Mouse (Mus musculus) lung, postnatal 25 days (tissue): ENCODE measurements at regions not wholly inside any gene's neighbourhood (a gene's known extent, or its start where the extent isn't known, plus 50 kb on each side); places are given as distances from the start of the nearest gene placed in this dataset.

Experiments
- DNase-seq: peaks from one replicate; pipeline ENCODE4 v3.0.0; 2022; ENCODE audit warnings: low spot score

DNA sequence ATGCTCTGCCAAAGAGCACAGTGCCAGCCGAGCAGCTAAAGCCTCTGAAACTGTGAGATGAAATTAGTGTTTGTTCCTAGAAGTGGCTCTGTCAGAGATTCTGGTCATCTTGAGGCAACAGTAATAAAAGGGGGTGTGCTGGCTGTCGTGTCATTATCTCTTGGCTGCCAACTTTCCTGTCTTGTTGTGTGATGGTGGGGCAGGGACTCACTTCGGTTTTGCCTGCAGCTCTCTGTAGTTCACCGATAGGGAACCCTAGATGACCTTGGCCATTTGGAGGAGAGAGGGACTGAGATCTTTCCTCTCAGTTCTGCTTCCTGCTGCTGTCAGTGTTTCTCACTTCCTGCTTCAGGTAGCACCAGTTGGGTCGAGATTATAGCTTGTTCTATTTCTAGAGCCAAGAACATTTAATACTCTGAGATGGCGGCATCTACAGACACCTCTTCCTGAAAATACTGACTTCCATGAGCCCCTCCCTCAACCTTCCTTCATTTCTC is 159.8 kb upstream of the Kbtbd8 start:
- no peak for DNase-seq

DNA sequence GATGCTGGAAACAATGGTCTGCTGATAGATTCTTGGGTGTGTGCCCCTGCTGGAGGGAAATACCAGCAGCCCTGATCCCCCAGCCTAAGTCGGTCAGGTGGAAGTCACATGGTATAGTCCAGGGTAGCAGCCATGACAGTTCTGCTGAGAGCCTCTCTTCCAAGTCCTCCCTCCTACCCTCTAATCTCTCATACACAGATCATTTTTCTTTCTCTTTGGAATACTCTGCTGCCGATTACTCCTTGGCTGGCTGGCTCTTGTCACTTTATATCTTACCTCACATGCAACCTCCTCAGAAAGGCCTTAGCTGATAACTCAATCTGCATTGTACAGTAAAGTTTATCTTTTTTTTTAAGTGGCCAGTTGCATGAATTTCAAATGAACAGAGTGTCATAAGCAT is 162.5 kb upstream of the Kbtbd8 start:
- no peak for DNase-seq

GRCm38 (mm10) chr6:94953658-94954057 is 163.4 kb upstream of the Kbtbd8 start:
- DNase-seq, result no peak

- DNase-seq, result no peak
Observed at GRCm38 (mm10) chr6:94951971-94952768, 164.9 kb upstream of the Kbtbd8 start.

DNA sequence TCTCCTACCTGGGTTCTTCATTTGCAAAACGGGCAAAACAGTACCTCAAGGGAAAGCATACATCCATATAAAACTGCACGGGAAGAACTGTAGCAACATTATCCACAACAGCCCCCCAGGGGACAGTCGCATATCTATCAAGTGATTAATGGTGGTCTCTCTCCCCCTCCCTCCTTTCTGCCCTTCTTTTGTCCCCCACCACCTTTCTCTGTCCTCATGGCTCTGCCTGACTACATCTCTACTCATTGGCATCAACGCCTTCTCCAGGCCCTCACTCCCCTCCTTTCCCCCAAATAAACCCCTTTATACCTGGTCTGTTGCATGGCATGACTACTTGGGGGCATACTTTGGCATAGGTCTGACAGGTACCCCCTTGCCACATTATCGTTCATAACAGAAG is 166.1 kb upstream of the Kbtbd8 start:
- no peak for DNase-seq

DNA sequence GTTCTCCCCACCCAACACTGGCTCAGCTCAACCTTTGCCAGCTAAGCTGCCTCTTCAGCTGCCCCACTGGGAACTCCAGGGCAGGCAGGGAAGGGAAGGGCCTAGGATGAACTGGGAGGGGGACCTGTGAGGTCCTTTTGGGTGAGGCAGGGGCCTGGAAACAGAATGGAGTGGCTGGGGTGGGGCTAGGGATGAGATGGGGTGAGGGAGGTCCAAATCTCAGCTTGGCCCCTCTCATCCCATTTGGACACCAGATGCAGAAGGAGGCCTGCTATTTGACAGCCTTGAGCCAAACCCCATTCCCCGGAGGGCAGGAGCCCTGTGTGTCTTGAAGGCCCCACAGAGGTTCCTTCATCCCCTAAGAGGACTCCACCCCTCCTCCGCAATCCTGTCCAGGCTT is 166.7 kb upstream of the Kbtbd8 start:
- DNase-seq, result no peak

- DNase-seq, result no peak
Observed at GRCm38 (mm10) chr6:94946352-94946900, 170.6 kb upstream of the Kbtbd8 start.

GRCm38 (mm10) chr6:94945715-94946114 is 171.3 kb upstream of the Kbtbd8 start:
- DNase-seq, result no peak

DNA sequence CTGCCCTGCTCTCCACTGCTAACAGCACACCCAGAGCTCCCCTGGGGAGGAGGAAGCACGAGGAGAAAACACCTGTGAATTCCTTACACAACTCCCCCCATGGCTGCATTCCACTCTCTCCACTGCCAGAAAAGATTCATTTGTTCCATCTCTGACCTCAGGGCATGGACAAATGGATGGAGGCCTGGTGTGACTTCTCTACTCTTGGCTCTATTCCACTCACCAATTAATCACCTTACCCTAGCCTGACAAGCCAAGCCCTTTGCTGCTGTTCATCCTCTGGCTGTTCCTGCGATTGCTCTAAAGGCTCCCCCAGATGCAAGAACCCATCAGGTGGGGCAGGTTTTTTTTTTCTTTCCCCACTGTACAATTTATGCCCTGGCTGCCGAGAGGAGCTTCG is 172.8 kb upstream of the Kbtbd8 start:
- no peak for DNase-seq

GRCm38 (mm10) chr6:94938949-94939348 is 178.1 kb upstream of the Kbtbd8 start:
- no peak for DNase-seq

DNA sequence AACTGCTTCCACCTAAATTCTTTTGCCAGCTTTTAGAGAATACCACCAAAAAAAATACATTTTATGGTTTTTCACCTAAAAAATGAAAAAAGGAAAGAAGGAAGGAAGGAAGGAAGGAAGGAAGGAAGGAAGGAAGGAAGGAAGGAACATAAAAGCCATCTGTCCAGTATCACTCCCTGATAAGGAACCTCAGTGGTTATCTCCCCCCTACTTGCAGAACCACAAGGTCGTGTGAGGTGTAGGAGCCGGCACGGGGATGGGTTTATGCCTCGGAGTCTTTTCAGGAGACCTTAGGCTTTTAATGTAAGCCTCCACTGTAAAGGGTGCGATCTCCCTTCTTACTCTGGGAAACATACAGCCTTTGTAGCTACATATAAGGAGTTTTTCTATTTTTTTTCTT is 180.8 kb upstream of the Kbtbd8 start:
- DNase-seq, result no peak

GRCm38 (mm10) chr6:94935706-94936105 is 181.3 kb upstream of the Kbtbd8 start:
- DNase-seq, result no peak

DNA sequence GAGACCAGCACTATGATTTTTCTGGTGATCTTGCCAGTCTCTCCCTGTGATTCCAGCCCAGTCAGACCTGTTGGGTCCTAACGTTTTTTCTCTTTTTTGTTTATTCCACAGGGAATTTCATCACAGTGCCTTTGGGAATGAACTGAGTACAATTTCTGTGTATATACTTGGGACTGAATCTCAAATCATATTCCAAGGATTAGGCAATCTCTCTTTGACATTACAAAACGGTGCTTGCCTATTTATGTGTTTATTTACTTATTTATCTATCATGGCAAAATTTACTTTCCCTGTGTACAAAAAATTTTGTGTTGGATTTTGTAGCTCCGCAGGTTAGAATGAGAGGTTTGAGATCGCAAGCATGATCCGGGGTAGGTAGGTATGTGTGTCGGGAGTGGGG is 189.2 kb upstream of the Kbtbd8 start:
- DNase-seq, result no peak

- no peak for DNase-seq
Observed at GRCm38 (mm10) chr6:94926652-94927211, 190.3 kb upstream of the Kbtbd8 start.

- DNase-seq, result no peak
Observed at GRCm38 (mm10) chr6:94925408-94925807, 191.6 kb upstream of the Kbtbd8 start.

DNA sequence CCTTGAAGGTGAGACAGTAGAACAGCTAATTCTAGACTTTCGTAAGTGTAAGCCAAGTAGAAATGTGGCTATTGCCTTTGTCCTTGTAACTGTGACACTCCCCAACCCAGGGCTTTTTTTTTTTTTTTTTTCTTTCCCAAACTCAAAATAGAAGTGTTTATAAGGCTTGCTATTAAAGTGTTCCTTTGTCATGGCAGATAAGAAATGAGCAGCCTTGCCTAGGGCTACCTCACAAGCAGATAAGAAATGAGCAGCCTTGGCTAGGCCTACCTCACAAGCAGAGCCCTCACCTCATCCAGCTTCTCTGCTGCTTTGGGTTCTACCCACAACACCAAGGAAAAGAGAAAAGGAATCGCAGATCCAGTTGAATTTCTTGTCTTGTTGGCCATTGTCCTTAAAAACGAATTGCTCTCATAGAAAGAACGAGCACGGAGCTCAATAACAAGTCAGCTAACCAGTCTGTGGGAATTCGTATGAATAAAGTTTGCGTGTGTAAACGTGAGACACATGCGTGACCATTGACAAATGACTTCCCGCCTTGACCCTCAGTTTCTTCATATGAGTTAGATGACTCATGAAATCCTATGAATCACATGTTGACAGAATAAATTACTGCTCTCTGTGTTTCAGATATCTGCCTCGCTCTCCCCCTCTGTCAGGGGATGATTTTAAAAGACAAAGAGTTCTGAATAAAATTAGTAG is 192.6 kb upstream of the Kbtbd8 start:
- DNase-seq, result no peak

DNA sequence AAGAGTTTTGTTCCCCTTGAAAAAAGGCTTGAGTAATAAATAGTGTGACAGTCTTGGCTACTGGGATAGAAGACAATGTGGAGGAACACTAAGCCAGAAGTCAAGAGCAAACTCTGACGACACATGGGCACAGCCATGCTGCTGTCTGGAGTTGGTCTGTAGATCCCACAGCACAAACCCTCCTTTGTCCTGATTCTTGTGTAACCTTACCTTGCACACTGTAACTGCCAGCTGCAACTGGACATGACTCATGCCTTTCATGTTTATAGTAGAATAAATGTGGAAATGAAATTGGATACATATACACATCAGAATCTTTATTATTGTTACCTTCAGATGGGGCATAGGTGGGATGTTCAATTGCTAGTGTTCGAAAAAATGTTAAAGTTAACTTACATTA is 195.3 kb upstream of the Kbtbd8 start:
- DNase-seq, result no peak

DNA sequence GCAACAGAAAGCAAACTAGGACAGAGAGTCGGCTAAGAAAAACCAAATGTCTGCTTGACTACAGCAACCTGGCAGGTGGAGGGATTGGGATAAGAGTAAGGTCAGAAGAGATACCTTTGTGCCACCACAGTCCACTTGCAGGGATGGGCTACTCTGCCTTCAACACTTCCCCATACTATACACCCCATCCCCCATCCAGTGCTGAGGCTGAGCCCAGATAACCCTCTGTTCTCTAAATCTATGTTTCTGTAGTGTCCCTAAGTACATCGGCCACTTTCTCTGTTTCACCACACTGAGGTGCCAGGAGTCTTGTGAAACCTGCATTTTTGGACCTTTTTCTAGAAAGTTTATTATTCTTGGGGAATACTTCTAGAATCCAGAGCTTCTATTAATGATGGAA is 196.3 kb upstream of the Kbtbd8 start:
- no peak for DNase-seq

DNA sequence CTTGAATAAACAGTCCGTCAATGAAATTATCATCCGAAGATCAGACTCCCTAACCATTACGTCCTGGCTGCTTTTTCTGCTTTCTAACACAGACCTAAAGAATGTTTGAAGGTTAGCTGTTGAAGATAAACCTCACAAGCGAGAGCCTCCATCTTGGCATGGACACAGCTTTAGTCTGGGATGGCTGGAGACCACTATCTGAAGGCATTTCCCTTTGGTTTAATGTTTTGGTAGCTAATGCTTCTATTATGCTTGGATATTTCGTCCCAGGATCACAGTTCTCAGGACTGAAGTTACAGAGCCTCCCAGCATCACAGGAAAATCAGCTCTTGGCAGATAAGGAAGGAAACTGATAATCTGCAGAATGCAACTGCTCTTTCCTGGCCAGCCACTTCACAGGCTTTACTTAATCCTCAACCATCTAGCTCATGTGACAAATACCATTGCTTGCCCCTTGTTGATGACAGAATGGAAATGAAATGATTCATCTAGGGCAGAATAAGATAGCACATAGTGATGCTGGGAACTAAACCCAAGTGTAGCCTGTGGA is 197.8 kb upstream of the Kbtbd8 start:
- no peak for DNase-seq

DNA sequence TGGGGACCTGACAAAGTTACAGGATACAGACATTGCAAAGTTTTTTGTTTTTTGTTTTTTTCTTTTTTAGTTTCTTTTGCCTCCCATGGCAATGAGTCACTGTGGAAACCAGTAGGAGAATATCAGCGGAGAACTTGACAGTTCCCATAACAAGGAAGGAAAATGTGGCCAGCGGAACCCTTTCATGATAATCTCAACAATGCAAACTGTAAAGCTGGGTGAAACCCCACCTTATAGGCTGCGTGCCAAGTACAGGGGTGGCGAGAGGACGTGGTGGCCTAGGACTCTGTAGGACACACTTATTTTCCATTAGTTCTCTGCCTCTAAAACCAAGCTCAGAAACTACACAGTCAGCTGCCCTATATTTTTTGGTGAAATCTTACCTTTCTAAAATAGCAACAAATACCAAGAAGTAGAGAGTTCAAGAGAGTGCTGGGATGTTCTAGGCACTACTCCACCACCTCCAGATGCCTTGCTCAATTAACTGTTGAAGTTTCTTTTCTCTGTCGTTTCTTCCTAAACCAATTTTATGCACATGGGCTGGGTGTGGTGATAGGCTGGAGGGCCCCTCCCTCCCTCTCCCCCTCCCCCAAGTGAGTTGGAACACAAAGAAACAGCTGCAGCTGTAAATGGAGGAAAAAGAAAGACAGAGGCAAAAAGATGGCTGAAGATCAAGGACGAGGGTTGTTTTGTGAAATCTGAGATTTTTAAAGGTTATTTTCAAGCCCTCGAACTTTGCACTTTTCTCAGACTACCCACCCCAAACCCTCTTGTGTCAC is 201.0 kb upstream of the Kbtbd8 start:
- peak; percentile 48 for DNase-seq

DNA sequence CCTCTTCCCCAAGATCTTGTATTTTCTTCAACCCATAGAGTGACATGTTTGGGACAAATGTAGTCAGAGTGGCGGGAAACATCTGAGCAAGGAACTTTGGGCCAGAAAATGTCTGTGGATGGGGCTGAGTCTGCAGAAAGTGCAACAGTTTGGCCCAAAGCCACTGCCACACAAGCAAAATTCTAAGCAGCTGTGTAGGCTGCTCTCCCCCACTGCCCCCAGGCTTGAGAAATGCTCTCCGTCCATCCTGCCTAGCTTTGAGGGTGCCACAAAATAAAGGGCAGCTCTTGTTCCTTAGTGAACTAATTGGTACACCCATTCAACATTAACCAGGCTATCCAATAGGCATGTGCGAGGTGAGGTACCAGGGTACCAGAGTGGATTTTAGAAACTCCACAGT is 205.2 kb upstream of the Kbtbd8 start:
- DNase-seq, result no peak

- DNase-seq, result no peak
Observed at GRCm38 (mm10) chr6:94911374-94911773, 205.7 kb upstream of the Kbtbd8 start.
